Mouse (Mus musculus) layer of hippocampus, adult 18-20 months (tissue): ENCODE results near the gene Gm9844. TPM values are rescaled to one million over a fixed set of nuclear protein-coding genes. Genes with fewer than 3 reads are reported as not detected.

Source experiments
- DNase-seq, 2 experiments: peaks; one replicate each; pipeline ENCODE4 v3.0.0; 2022; ENCODE audit warnings: low spot score in 2 of 2
- total RNA-seq, 2 experiments: library from RNA; stranded (reverse); gene quantifications; 2 replicates each; pipeline ENCODE4 v1.2.3; 2021

Gene Gm9844
- total RNA-seq, 2 experiments from 2014 or later = 0.97 TPM; not detected in 1

- no peak for DNase-seq
Measured at GRCm38 (mm10) chr7:24897959-24898358, 35.9 kb downstream of the Gm9844 start.

GRCm38 (mm10) chr7:24901114-24901513, 39.1 kb downstream of the Gm9844 start:
- DNase-seq = no peak

GRCm38 (mm10) chr7:24901842-24902241, 39.8 kb downstream of the Gm9844 start:
- no peak for DNase-seq

- no peak for DNase-seq
Measured at GRCm38 (mm10) chr7:24902264-24902629, 40.2 kb downstream of the Gm9844 start.

- DNase-seq = peak in 1 of 2 experiments; percentile 27
Measured at GRCm38 (mm10) chr7:24902630-24903443, 40.8 kb downstream of the Gm9844 start, which contains the start of gene Arhgef1. Gene Arhgef1 (plus strand): TSS chr7:24902912.

- DNase-seq = no peak
Measured at GRCm38 (mm10) chr7:24903444-24903825, 41.4 kb downstream of the Gm9844 start.

GRCm38 (mm10) chr7:24904070-24904483, 42.1 kb downstream of the Gm9844 start:
- DNase-seq = peak; percentile 97 to 98

GRCm38 (mm10) chr7:24904936-24905335, 42.9 kb downstream of the Gm9844 start:
- peak in 1 of 2 experiments; percentile 39 for DNase-seq

- no peak for DNase-seq
Measured at GRCm38 (mm10) chr7:24906551-24906950, 44.5 kb downstream of the Gm9844 start.

GRCm38 (mm10) chr7:24907211-24907748, 45.3 kb downstream of the Gm9844 start:
- no peak for DNase-seq

Other genes starting within 250 kb of the Gm9844 start
- gene Lypd3, start 225.7 kb upstream of the Gm9844 start, total RNA-seq = 1 to 10 TPM in 1 of 2 experiments, under 1 TPM in 1; 0.57 to 1.3 TPM
- not detected for gene Tex101, start 185.5 kb upstream of the Gm9844 start, total RNA-seq
- gene BC049730, start 153.0 kb upstream of the Gm9844 start, total RNA-seq = not detected
- not detected for gene Gm4763, start 135.3 kb upstream of the Gm9844 start, total RNA-seq
- under 1 TPM; 0.13 to 0.15 TPM for gene Cd177, start 101.9 kb upstream of the Gm9844 start, total RNA-seq
- gene Ceacam10, start 85.0 kb upstream of the Gm9844 start, total RNA-seq = not detected
- not detected for gene Lypd4, start 7.7 kb downstream of the Gm9844 start, total RNA-seq
- not detected for gene Dmrtc2, start 7.8 kb downstream of the Gm9844 start, total RNA-seq
- gene Rps19, start 22.2 kb downstream of the Gm9844 start, total RNA-seq = 100 to 1,000 TPM; 556 to 616 TPM
- under 1 TPM in 1 of 2 experiments, not detected in 1; 0.22 TPM for gene Cd79a, start 35.2 kb downstream of the Gm9844 start, total RNA-seq
- 10 to 100 TPM; 74.7 to 80.8 TPM for gene Arhgef1, start 40.7 kb downstream of the Gm9844 start, total RNA-seq
- not detected for gene Gm4881, start 82.3 kb downstream of the Gm9844 start, total RNA-seq
- gene Rabac1, start 110.5 kb downstream of the Gm9844 start, total RNA-seq = 100 to 1,000 TPM; 318 to 321 TPM
- 1,000 to 10,000 TPM; 2,544 to 2,610 TPM for gene Atp1a3, start 143.7 kb downstream of the Gm9844 start, total RNA-seq
- gene Grik5, start 210.1 kb downstream of the Gm9844 start, total RNA-seq = 100 to 1,000 TPM; 213 to 225 TPM
- gene Zfp574, start 210.4 kb downstream of the Gm9844 start, total RNA-seq = 10 to 100 TPM; 30.9 to 33.2 TPM